Mouse (Mus musculus): ENCODE measurements around the gene Lsm2.
"Not testable (repeated sequence)": the region's sequence is repeated elsewhere in the genome, so short reads cannot be mapped to it uniquely, and the experiment has no call there.

The Lsm2 gene

GRCm38 (mm10) chr17:34984218-34984617, 2.6 kb downstream of the Lsm2 start:
- DNase-seq (ENCODE audit: low spot score) = peak; percentile 63

GRCm38 (mm10) chr17:34994751-34995150, 13.1 kb downstream of the Lsm2 start:
- no peak for DNase-seq (ENCODE audit: low spot score)

GRCm38 (mm10) chr17:34995192-34995591, 13.5 kb downstream of the Lsm2 start:
- DNase-seq (ENCODE audit: low spot score) = not testable (repeated sequence)

GRCm38 (mm10) chr17:34995927-34996326, 14.3 kb downstream of the Lsm2 start:
- not testable (repeated sequence) for DNase-seq (ENCODE audit: low spot score)

- no peak for DNase-seq (ENCODE audit: low spot score)
Measured at GRCm38 (mm10) chr17:34996411-34997141, 14.9 kb downstream of the Lsm2 start.

- DNase-seq (ENCODE audit: low spot score) = no peak
Measured at GRCm38 (mm10) chr17:34997142-34997483, 15.5 kb downstream of the Lsm2 start.

GRCm38 (mm10) chr17:34998526-34999430, 17.1 kb downstream of the Lsm2 start:
- no peak for DNase-seq (ENCODE audit: low spot score)

- peak; percentile 49 for DNase-seq (ENCODE audit: low spot score)
Measured at GRCm38 (mm10) chr17:34999871-35000716, 18.4 kb downstream of the Lsm2 start.

- DNase-seq (ENCODE audit: low spot score) = peak; percentile 95
Measured at GRCm38 (mm10) chr17:35000717-35001451, 19.2 kb downstream of the Lsm2 start, which contains the start of gene Vars. Vars (plus strand) TSS chr17:35000987.

GRCm38 (mm10) chr17:35001452-35002152, 19.9 kb downstream of the Lsm2 start:
- DNase-seq (ENCODE audit: low spot score) = peak; percentile 53

GRCm38 (mm10) chr17:35002153-35002865, 20.6 kb downstream of the Lsm2 start:
- no peak for DNase-seq (ENCODE audit: low spot score)

- no peak for DNase-seq (ENCODE audit: low spot score)
Measured at GRCm38 (mm10) chr17:35003022-35003838, 21.6 kb downstream of the Lsm2 start.

GRCm38 (mm10) chr17:35004075-35004717, 22.5 kb downstream of the Lsm2 start:
- DNase-seq (ENCODE audit: low spot score) = no peak

GRCm38 (mm10) chr17:35005158-35005557, 23.5 kb downstream of the Lsm2 start:
- no peak for DNase-seq (ENCODE audit: low spot score)

GRCm38 (mm10) chr17:35005902-35006301, 24.2 kb downstream of the Lsm2 start:
- DNase-seq (ENCODE audit: low spot score) = not testable (repeated sequence)

GRCm38 (mm10) chr17:35007387-35007991, 25.8 kb downstream of the Lsm2 start:
- no peak for DNase-seq (ENCODE audit: low spot score)

- DNase-seq (ENCODE audit: low spot score) = no peak
Measured at GRCm38 (mm10) chr17:35009586-35009985, 27.9 kb downstream of the Lsm2 start.

GRCm38 (mm10) chr17:35011440-35011839, 29.8 kb downstream of the Lsm2 start:
- no peak for DNase-seq (ENCODE audit: low spot score)

Data from embryo, embryonic 10.5 days (tissue).